Mouse (Mus musculus) hindbrain, postnatal 0 days (tissue): ENCODE results near the gene 9230112D13Rik. TPM values are rescaled to one million over a fixed set of nuclear protein-coding genes. Genes with fewer than 3 reads are reported as not detected.

ENCODE experiments used
- ATAC-seq: fragments of 200-750 bp; cut with Nextera tagmentation; 2 replicates; pipeline ENCODE4 v1.8.0; 2017; ENCODE audit warnings: mild to moderate bottlenecking, moderate TSS enrichment, moderate library complexity
- DNase-seq: peaks from one replicate; pipeline ENCODE4 v3.0.0-alpha.2; 2015; ENCODE audit warnings: low spot score
- H3K27ac ChIP-seq: fragments of 300-500 bp; sonication (generic); 2 replicates; pipeline ENCODE4 v1.5.1; 2014; ENCODE audit warnings: mild to moderate bottlenecking
- H3K27me3 ChIP-seq: fragments of 300-500 bp; sonication (generic); 2 replicates; pipeline ENCODE4 v1.6.1; 2014; ENCODE audit warnings: low read length, mixed read lengths; ENCODE audit not compliant: insufficient read depth
- H3K36me3 ChIP-seq: fragments of 300-500 bp; sonication (generic); 2 replicates; pipeline ENCODE4 v1.6.1; 2014; ENCODE audit warnings: low read length, mixed read lengths; ENCODE audit not compliant: insufficient read depth
- H3K4me1 ChIP-seq: fragments of 300-500 bp; sonication (generic); 2 replicates; pipeline ENCODE4 v1.6.1; 2014; ENCODE audit warnings: antibody characterized with exemption, low read length, mixed read lengths; ENCODE audit not compliant: insufficient read depth
- H3K4me2 ChIP-seq: fragments of 300-500 bp; sonication (generic); 2 replicates; pipeline ENCODE4 v1.6.1; 2014; ENCODE audit warnings: low read depth, mild to moderate bottlenecking, low read length, moderate library complexity, mixed read lengths
- H3K4me3 ChIP-seq: fragments of 300-500 bp; sonication (generic); 2 replicates; pipeline ENCODE4 v1.5.1; 2014; ENCODE audit warnings: low read length
- H3K9ac ChIP-seq: fragments of 300-500 bp; sonication (generic); replicated peaks from 2 replicates; pipeline ENCODE4 v1.6.1; 2014; ENCODE audit warnings: mild to moderate bottlenecking, low read length, moderate library complexity, mixed read lengths
- H3K9me3 ChIP-seq: fragments of 300-500 bp; sonication (generic); 2 replicates; pipeline ENCODE4 v1.6.1; 2016; ENCODE audit warnings: low read length, mixed read lengths
- CTCF ChIP-seq: IDR thresholded peaks from 2 replicates; pipeline ENCODE4 v1.5.1; 2016; ENCODE audit warnings: antibody characterized with exemption, control low read depth, low read depth
- WGBS: fragments of 180-500 bp; shearing (Covaris S2); extraction: QIAGEN DNeasy Blood & Tissue Kit; methylation state at CpG from one replicate; pipeline ENCODE4 v1.1.7; 2014; 5-methylcytosine and 5-hydroxymethylcytosine counted together
- polyA plus RNA-seq: library from polyadenylated mRNA; unstranded; fragments of >200 nt; fragmentation: Nextera tagmentation; extraction: Ambion mirVana; gene quantifications from 2 replicates; pipeline ENCODE4 v1.2.1, GENCODE M21; 2015
- total RNA-seq: library from RNA; depleted of rRNA; stranded (reverse); fragments of >200 nt; gene quantifications from 2 replicates; pipeline ENCODE4 v1.2.3, GENCODE M21; 2014

The 9230112D13Rik gene
- total and polyA plus RNA-seq, 2 experiments from 2014 or later: not detected

DNA sequence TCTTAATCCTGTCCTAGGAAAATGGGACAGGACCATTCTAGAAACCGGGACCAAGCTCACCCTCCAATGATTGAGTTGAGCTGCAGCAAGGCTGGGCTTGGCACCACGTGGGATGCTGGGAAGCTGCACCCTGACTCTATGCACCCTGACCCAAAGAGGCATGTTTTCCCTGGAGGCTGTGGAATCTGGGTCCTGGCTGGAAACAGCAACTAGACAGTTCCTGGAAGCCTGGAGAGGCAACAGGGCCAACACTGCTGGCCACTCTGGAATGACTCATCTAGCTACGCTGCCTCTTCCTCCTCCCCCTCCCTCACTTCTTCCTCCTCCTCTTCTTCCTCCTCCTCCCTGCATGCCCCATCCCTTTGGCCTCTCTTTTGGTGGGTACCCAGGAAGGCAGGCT, 31.4 kb upstream of the 9230112D13Rik start:
- Histone ChIP-seq H3K4me3 (no peak overlapping the region), H3K36me3 (no peaks in the 10 kb centered on the region), H3K27ac (no peak overlapping the region), H3K9ac (no peak overlapping the region), H3K9me3 (no peaks in the 10 kb centered on the region), H3K4me2 (no peak overlapping the region), H3K4me1 (no peaks in the 10 kb centered on the region), H3K27me3 (no peaks in the 10 kb centered on the region)
- 67% methylated on average over 3 of the region's 3 CpGs for WGBS
- no peak for TF ChIP-seq CTCF
- ATAC-seq: no peak
- no peak for DNase-seq

DNA sequence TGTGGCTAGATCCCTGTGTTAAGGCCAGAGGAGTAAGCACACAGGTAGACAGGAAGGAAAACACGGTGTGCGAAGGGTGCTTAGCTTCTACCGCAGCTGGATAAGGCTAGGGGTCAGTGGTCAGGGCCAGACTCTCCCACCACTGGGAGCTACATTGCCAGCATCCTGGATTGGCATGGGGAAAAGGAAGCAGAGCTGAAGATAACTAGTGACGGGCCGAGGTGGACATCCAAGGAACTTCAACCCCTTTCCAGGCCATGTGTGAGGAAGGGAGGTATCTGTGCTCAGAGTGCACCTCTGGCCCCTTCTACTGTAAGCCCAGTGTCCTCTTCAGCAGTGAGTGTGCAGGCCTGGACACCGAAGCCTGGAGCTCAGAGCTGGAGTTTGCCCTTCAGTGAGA, 30.9 kb upstream of the 9230112D13Rik start:
- 92% methylated on average over 6 of the region's 6 CpGs for WGBS
- Histone ChIP-seq H3K36me3 (no peaks in the 10 kb centered on the region), H3K27me3 (no peaks in the 10 kb centered on the region), H3K27ac (no peak overlapping the region), H3K9ac (no peak overlapping the region), H3K9me3 (no peaks in the 10 kb centered on the region), H3K4me3 (no peak overlapping the region), H3K4me2 (no peak overlapping the region), H3K4me1 (no peaks in the 10 kb centered on the region)
- DNase-seq (no peak), ATAC-seq (no peak)
- no peak for TF ChIP-seq CTCF

GRCm38 (mm10) chr14:34552226-34552625, 29.6 kb upstream of the 9230112D13Rik start:
- H3K4me3 ChIP-seq: no peak overlapping the region
- no peak overlapping the region for H3K27ac ChIP-seq
- WGBS: 91% methylated on average over 5 of the region's 5 CpGs
- no peaks in the 10 kb centered on the region for H3K36me3 ChIP-seq
- no peak for TF ChIP-seq CTCF
- no peak overlapping the region for H3K9ac ChIP-seq
- no peaks in the 10 kb centered on the region for H3K4me1 ChIP-seq
- no peaks in the 10 kb centered on the region for H3K9me3 ChIP-seq
- ATAC-seq (no peak), DNase-seq (no peak)
- H3K27me3 ChIP-seq: no peaks in the 10 kb centered on the region
- H3K4me2 ChIP-seq: no peak overlapping the region

DNA sequence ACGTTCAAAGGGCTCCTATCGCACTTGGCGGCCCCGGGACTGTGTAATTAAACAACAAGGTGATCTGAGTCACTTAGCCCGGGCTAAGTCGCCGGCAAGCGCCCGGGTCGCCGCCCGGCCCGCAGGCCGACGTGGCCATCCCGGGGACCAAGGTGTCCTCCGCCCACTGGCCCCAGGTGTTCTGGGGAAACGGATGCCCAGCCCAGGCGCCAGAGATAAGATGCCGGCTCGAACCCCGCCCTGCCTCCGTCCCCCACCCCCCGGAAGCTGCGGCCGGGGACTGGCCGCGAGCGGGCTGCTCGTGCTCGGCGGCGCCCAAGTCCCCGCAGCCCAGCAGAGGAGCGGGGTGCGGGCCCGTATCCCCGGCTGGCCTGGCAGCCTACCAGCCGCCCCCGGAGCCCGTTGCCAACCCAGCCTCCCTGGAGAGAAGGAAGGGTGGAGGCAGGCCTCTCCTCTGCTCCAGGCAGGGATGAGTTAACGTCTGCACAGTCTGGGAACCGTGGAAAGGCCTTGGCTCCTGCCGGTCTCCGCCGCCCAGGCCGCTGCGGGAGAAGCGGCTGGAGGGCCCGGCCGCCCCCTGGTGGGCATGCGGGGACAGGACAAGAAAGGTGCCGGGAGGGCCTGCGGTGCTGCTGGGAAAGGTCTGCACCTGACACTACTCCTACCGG, 26.5 kb upstream of the 9230112D13Rik start:
- TF ChIP-seq CTCF: peak; percentile 84
- H3K4me1 ChIP-seq: no peaks in the 10 kb centered on the region
- H3K9me3 ChIP-seq: no peaks in the 10 kb centered on the region
- peak overlapping the region; percentile 89 for H3K27ac ChIP-seq
- H3K4me3 ChIP-seq: peak overlapping the region; percentile 79
- under 1% methylated on average over 54 of the region's 55 CpGs for WGBS
- peak; percentile 93 for DNase-seq
- H3K27me3 ChIP-seq: no peaks in the 10 kb centered on the region
- peak overlapping the region; percentile 88 for H3K4me2 ChIP-seq
- peak overlapping the region; percentile 90 for H3K9ac ChIP-seq
- no peaks in the 10 kb centered on the region for H3K36me3 ChIP-seq
- ATAC-seq: peak; percentile 96

DNA sequence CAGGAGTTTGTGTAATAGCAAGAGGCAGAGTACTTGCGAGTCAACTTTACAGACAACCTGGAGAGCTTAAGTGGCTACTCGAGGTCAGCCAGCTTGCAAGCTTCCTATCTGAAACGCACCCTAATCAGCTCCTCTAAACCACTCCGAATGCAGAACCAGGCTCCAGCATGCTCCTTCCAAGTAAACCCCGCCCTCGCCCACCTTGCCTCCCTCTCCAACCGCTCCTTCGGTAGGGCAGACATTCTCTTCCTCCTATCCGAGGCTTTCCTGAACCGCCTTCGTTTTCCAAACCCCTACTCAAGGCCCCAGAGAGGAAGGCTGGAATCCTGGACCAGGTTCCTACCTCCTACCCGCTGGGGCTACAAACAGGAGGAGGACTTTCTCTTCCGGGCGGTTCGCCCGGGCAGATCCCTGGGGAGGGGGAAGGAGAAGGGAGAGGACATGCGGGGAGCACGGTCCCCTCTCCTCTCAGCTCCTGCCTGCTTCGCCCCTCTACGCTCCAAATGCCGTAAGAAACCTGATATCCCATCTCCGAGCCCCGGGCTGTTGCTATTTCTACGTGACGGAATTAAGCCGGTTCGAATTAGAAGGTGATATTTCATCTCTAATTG, 25.9 kb upstream of the 9230112D13Rik start:
- no peaks in the 10 kb centered on the region for H3K27me3 ChIP-seq
- no peaks in the 10 kb centered on the region for H3K36me3 ChIP-seq
- peak; percentile 70 for DNase-seq
- TF ChIP-seq CTCF: no peak
- H3K4me3 ChIP-seq: peak overlapping the region; percentile 79
- under 1% methylated on average over 25 of the region's 27 CpGs for WGBS
- peak overlapping the region; percentile 88 for H3K4me2 ChIP-seq
- no peaks in the 10 kb centered on the region for H3K4me1 ChIP-seq
- H3K9ac ChIP-seq: peak overlapping the region; percentile 90
- ATAC-seq: peak; percentile 62
- H3K27ac ChIP-seq: peak overlapping the region; percentile 89
- H3K9me3 ChIP-seq: no peaks in the 10 kb centered on the region

DNA sequence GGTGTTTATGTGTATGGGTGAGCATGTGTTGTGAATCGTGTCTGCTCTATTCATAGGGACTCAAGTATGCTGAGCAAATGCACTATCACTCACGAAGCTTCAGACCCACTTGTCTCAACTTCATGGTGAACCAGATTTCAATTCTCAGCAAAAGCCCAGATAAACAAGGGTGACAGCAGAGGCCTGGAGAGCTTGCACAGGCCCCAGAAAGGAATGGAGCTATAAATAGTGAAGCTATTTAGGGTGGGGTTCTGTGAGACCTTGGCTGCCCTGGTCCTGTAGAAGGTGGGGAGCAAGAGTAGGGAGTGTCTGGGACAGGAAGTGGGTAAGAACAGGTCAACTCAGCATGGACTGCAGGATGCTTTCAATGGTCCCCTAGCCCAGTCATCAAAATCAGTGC, 21.9 kb upstream of the 9230112D13Rik start:
- H3K9ac ChIP-seq: no peak overlapping the region
- TF ChIP-seq CTCF: no peak
- no peak overlapping the region for H3K27ac ChIP-seq
- no peak for DNase-seq
- no peak overlapping the region for H3K4me2 ChIP-seq
- ATAC-seq: no peak
- WGBS: 83% methylated on average over 2 of the region's 2 CpGs
- no peaks in the 10 kb centered on the region for H3K36me3 ChIP-seq
- no peak overlapping the region for H3K4me3 ChIP-seq
- no peaks in the 10 kb centered on the region for H3K27me3 ChIP-seq
- H3K9me3 ChIP-seq: no peaks in the 10 kb centered on the region
- H3K4me1 ChIP-seq: no peaks in the 10 kb centered on the region

GRCm38 (mm10) chr14:34544001-34544400, 21.4 kb upstream of the 9230112D13Rik start:
- no peak overlapping the region for H3K27ac ChIP-seq
- WGBS: 87% methylated on average over 6 of the region's 6 CpGs
- no peaks in the 10 kb centered on the region for H3K9me3 ChIP-seq
- DNase-seq (no peak), ATAC-seq (no peak)
- no peaks in the 10 kb centered on the region for H3K27me3 ChIP-seq
- no peak overlapping the region for H3K4me3 ChIP-seq
- no peak overlapping the region for H3K4me2 ChIP-seq
- H3K36me3 ChIP-seq: no peaks in the 10 kb centered on the region
- TF ChIP-seq CTCF: no peak
- H3K9ac ChIP-seq: no peak overlapping the region
- H3K4me1 ChIP-seq: no peaks in the 10 kb centered on the region
